Mouse (Mus musculus) bone marrow macrophage, adult 2 months (primary cell): Measurements from ENCODE around the gene Fcho1.

Source experiments
- CTCF ChIP-seq: IDR thresholded peaks from 2 replicates; pipeline ENCODE4 v1.5.1; 2012; ENCODE audit warnings: low read depth, mild to moderate bottlenecking, low read length, moderate library complexity
- POLR2A ChIP-seq: IDR thresholded peaks from 2 replicates; pipeline ENCODE4 v1.6.1; 2012; ENCODE audit warnings: mild to moderate bottlenecking, low read depth, low read length, borderline replicate concordance

DNA sequence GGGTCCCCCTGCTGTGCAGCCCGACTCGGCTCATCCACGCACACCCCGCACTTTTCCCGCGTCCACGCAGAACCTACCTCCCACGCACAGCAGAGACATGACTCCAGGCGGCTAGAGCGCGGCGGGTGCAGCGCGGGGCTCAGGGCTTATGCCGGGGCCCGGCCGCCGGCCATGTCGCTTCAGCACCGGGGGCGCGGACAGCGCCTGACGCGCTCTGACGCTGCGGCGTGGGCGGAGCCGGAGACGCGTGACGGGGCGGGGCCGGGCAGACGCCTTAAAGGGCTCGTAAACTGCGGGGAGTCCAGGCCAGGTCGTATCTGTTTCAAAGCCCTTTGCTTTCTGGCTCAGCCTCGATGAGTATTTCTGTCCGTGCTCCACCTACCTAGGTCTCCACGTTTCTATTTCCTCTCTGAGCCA, 54.0 kb downstream of the Fcho1 start, which contains the start of gene Unc13a:
- TF ChIP-seq POLR2A (no peak), CTCF (no peak)
